Mouse (Mus musculus) left cerebral cortex, postnatal 4 days (tissue): ENCODE results near the gene Eva1c. TPM values are rescaled to one million over a fixed set of nuclear protein-coding genes. Genes with fewer than 3 reads are reported as not detected.
A peak's percentile ranks its signal among the peaks of the same experiment; 100 is the strongest.

Source experiments
- DNase-seq: peaks from one replicate; pipeline ENCODE4 v3.0.0-alpha.2; 2022
- intact Hi-C: fragments of 180-260 bp; cut with DNase I; formaldehyde crosslinking; loops from one replicate; pipeline ENCODE4 v1.15.1; 2025
- total RNA-seq, 2 experiments: library from RNA; stranded (reverse); gene quantifications; 2 replicates each; pipeline ENCODE4 v1.2.3; 2021

Eva1c gene
- total RNA-seq: 1 to 10 TPM in 1 of 2 experiments, under 1 TPM in 1; 0.96 to 1.4 TPM

DNA sequence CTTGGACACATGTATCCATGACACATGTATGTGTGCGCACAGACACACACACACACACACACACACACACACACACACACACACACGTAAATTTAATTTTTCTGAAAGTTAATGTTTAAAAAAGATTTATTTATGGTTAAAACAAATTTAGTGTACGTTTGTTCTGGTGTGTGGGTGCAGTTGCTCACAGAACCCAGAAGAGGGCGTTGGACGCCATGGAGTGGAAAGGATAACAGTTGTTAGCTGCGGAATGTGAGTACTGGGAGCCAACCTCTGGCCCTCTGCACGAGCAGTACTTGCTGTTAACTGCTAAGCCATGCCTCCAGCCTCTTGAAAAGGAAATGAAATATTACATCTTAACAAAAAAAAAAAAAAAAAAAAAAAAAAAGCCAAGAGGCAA is at the start of gene Eva1c:
Gene Eva1c (plus strand): TSS at position 263 of the 400 bp plus-strand sequence.
- intact Hi-C loops: no loop called here
- no peak for DNase-seq

DNA sequence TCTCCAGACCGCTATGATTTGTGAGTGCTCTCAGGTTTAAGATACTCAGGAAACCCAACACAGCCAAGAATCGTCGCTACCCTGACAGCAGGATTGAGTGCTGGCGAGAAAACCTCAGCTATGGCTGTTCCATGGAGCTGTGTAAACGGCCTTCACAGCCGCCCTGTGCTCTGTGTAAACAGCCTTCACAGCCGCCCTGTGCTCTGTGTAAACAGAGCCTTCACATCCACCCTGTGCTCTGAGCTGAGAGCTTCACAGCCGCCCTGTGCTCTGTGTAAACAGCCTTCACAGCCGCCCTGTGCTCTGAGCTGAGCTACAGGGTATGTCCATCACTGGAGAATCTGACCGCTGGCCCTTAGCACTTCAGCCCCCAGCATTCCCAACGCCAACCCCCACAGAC is 46.7 kb upstream of the Eva1c start:
- no peak for DNase-seq
- intact Hi-C loops: no loop called here

DNA sequence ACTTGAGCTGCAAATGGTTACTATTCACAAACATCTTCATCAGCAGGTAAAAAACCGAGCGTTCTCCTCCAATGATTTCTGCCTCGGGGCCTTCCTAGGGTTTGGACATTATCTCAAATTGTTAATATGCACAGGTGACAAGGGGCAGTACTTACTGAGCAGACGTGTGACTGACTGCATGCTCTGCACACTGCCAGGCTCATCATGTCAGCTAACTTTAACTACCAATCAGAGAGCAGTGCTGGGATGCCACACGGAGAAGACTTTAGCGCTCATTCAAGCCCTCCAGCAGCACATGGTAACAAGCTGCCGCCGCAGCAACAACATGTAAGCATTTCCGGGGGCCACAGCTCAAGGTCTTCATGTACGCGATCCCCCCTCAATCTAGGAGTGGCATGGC is 43.2 kb upstream of the Eva1c start:
- intact Hi-C loops: no loop called here
- DNase-seq: no peak

DNA sequence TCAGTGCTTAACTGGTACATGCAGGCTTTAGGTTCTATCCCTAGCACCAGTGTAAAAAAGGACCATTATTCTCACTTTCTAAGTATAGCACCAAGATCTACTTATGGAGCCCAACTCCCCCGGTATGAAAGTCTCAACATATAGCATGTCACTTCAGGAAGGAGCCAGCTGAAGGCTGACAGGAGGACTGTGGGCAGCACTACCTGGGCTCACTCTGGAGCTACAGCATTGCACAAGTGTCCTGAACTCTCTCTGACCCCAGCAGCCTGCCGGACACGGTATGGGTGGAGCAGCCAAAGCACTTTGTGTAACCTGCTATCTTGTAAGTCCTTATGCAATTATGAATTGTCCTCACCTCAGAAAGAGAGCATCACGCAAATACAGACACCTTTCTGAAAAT is 41.3 kb upstream of the Eva1c start:
- no peak for DNase-seq
- intact Hi-C loops: no loop called here

DNA sequence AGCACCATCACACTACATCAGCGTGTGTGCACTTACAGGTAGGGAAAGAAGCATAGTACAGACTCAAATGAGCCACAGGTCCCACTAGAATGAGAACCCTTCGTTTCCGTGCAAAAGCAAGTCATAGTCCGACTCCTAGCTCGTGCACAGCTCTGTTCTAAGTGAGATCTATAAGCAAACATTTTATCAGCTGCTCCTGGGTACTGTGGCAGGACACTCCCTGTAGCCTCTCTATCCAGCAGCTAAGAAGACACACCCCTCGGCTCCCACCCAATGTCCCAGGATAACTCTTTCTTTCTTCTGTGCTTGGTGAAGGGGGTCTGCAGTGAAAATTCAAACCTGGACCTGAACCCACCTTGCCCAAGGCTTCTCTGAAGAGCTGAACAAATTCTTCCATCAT is 37.9 kb upstream of the Eva1c start:
- DNase-seq: no peak
- intact Hi-C loops: no loop called here

DNA sequence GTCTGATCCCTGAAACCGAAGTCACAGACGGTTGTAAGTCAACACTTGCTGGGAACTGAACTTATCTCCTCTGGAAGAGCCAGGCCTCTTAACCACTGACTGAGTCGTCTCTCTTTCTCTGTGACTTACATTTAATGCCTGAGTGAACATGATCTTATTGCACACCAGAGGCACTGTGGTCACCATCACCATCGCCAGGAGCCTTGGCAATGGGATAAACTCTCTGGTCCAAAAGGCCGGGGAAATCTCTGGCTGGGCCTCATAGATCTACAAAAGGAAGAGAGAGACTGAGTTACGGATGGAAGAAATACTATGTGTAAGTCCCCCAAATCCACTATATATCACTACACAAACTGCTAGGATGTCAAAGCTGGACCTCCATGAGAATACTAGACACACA is 35.6 kb upstream of the Eva1c start:
- intact Hi-C loops: loop anchor here (5.0 kb wide), 1 partner anchor 236 kb away; no protein-coding TSS in a partner anchor
- no peak for DNase-seq

DNA sequence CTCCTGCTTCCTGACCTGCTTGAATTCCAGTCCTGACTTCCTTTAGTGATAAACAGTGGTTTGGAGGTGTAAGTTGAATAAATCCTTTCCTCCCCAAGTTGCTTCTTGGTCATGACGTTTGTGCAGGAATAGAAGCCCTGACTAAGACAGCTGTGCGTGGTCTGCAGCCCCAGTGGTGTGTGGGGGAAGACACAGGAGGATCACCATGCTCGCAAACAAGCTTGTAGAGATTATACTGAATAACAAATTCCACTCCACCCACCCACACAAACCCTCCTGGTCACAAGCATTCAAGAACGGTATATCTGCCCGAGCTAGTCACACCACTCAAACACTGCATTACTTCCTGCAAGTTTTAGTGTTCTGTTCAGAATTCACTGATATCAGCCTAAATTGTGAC is 34.5 kb upstream of the Eva1c start:
- intact Hi-C loops: loop anchor here (5.0 kb wide), 1 partner anchor 235 kb away; no protein-coding TSS in a partner anchor
- DNase-seq: no peak

DNA sequence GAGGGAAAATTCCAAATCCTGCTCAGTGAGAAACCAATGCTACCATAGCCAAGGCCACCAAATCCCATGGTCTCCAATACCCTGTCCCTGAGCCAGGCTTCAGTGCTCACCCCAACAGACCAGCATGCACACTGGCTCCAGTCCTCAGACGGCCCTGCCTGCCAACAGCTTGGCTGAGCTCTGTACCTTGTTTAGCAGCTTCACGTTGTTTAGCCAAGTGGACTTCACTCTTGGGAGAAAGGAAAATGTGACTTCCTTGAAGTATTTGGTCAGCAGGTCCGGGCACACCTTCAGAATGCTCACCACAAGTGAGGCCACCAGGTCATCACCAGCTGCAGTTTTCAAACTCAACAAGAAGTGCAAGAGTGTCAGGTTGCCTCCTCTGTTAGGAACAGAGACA is 34.0 kb upstream of the Eva1c start:
- intact Hi-C loops: loop anchor here (5.0 kb wide), 1 partner anchor 235 kb away; no protein-coding TSS in a partner anchor
- DNase-seq: peak; percentile 47

DNA sequence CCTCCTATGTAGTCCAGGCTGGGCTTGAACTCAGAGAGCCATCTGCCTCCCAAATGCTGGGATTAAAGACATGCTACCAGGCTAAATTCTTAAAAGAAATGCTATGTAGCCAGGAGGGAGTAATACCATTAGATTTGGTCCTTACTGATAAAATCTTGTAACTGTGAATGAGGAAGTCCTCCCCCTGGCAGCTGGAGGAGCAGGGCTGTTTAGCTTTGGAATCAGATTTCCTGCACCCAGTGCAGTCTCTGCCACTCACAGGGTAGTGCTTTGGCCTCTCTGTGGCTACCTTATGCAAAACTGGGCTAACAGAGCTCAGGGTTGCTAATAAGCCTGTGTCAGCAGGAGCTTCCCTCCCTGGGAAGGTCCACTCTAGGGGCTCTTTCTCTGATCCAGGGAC is 31.8 kb upstream of the Eva1c start:
- no peak for DNase-seq

DNA sequence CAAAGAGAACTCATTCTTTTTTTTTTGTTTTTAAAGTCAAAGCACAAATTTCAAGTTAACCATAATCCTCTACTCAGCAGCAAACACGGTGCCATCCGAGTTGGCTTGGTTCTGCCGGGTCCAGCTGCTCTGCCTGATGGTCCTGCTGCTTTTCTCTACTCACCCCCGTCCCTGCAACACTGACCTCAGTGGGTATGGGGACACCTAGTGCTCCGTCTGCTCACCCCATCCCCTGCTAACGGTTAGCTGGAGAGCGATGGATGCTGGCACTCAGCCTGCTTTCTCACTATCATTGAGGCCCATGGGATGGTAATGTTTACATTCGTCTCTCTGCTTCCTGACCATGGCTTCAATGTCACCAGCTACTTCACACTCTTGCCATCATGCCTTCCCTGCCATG is 28.1 kb upstream of the Eva1c start:
- intact Hi-C loops: loop anchor here (5.0 kb wide), 1 partner anchor 134 kb away; no protein-coding TSS in a partner anchor
- DNase-seq: peak; percentile 31

More for the DNA sequence above, 31.8 kb upstream of the Eva1c start:
- intact Hi-C loops: loop anchor here (5.0 kb wide), 2 partner anchors 138 to 233 kb away; no protein-coding TSS in a partner anchor

DNA sequence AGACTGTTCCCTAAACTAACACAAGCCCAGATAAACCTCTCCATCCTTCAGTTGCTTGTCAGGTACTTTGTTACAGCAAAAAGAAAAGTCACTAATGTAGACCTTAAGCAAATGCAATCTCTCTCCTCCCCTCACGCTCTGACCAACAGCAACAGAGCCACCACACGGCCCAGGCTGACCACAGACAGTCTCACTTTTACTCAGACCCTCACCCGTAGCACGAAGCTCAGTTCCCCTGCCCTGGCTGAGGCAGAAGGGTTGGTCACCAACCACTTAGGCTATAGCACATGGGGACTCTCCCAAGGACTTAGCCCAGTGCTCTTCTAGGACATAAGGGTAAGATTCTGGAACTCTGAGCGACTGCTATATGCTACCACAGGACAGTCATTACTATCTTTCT is 27.7 kb upstream of the Eva1c start:
- intact Hi-C loops: loop anchor here (5.0 kb wide), 1 partner anchor 133 kb away; no protein-coding TSS in a partner anchor
- DNase-seq: no peak

DNA sequence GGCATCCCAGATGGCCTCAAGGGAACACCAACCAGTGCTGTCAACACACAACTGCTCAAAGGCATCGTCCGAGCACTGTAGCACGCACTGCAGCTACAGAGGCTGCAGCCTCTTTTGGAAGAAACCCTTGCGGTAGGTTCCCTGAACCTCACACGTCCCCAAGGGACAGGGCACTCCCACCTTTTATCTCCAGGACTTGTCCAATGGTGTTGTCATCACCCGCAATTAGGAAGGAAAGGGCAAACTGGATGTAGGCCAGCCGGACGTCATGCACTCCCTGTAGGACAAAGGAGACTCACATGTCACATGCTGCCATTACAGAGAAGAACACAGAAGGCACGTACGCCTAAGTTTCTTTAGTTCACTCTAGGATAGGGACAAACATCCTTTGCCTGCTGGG is 26.7 kb upstream of the Eva1c start:
- intact Hi-C loops: loop anchor here (5.0 kb wide), 1 partner anchor 132 kb away; no protein-coding TSS in a partner anchor
- no peak for DNase-seq

DNA sequence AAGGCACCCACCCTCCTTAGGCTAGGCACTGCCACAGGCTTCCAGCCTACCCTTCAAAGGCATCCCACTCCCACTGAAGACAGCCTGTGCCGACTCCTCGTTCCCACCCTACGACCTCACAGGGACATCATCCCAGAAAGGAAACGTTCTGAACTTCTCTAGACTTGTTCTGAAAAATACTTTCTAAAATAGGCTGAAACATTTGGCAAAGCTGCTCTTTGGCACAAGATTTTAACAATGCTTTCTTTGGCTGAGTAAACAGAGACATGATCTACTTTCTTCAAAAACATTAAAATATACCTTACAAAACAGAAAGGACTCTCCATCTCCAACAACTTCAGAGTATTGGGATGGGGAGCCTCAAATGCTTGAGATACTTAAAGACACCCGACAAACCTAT is 25.3 kb upstream of the Eva1c start:
- DNase-seq: no peak
- intact Hi-C loops: no loop called here

DNA sequence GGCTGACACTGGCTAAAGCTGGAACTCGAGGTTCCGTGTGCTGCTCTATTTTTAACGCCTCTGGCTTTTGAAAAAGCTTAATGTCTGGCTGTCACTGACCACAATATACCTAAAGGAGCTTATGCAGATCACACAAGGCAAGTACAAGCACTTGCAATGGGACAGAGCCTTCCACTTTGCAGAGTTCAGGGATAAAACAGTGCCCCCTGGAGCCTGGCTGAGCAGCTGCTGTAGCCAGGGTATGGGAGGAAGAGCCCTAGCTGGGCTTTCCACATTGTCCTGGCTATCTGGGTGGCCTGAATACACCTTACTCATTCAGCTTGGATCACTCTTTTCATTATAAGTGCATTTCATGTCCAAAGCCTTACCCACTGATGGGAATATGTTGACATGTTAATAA is 24.6 kb upstream of the Eva1c start:
- intact Hi-C loops: no loop called here
- no peak for DNase-seq

DNA sequence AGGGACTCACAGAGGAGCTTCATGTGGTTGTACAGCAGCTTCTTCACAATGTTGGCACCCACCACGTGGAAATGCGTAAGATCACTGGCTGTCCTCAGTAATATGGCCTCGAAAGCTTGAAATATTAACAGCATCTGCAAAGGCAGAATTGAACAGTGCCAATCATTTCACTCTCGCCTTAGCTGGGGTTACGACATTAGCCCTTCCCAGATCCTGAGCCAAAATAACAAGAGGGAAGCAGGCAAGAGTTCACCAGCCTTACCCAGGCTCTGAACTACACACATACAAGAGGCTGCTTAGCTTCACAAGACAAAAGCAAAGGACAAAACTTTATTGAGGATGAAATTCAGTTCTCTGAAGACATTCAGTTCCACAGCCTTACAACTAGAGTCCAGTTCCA is 22.1 kb upstream of the Eva1c start:
- intact Hi-C loops: no loop called here
- no peak for DNase-seq

DNA sequence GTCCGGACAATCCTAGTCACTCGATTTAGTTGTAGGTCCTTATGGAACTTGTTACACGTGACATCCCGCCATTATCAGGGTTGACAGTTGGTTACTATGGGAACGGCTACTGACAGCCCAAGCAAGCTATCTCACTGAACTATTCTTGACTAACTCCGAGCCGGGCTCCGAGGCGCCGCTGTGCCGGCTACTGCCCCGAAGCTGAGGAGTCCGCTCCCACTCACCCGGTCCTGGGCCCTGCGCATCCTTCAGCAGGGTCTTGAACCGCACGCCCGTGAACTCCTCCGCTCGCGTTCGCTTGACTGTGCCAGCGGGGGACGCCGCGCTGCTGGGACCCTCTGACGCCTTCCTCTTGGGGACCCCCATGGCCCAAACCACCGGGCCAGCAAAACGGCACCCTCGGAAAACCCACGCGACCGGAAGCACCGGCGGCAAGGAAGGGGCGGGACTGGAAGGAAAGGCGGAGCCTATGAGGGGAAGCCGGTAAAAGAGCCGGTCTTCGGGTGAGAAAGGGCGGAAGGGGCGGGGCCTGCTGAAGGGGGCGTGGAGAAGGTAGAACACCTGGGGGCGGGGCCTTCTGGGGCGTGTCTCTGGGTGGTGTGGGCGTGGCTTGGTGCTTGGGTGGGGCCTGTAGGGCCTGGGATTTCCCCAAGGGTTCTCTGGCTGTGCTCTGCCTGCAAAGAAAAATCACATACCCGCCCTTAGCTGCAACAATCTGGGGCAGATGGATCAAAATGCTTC is 16.4 kb upstream of the Eva1c start, which contains the start of gene Urb1:
Gene Urb1 (minus strand): TSS at position 439 of the 741 bp plus-strand sequence.
- intact Hi-C loops: no loop called here
- peak; percentile 99 for DNase-seq

DNA sequence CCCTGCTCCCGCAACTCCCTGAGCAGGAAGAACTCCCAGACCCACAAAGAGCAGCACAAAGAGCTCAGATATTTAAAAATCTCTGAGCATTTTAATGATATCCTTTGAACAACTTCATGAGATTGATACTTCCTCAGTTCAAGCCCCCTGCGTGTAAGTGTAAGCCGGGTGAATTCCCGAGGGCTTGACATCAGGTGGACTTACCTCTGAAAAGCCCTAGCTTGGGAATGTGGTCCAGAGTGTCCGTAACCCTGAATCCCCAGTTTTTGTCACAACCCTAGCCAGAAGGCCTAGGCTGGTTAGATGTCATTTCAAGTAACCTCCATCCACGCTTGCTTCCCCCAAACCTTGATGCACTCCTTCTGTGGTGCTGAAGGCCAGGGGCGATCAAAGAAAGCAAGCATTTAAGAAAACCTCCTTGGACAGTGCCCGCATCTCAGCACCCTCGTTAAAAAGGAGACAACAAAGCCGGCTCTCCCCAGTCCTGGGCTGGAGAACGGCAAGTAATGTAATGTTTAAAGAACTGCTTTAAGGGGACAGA is 15.7 kb upstream of the Eva1c start:
- intact Hi-C loops: no loop called here

DNA sequence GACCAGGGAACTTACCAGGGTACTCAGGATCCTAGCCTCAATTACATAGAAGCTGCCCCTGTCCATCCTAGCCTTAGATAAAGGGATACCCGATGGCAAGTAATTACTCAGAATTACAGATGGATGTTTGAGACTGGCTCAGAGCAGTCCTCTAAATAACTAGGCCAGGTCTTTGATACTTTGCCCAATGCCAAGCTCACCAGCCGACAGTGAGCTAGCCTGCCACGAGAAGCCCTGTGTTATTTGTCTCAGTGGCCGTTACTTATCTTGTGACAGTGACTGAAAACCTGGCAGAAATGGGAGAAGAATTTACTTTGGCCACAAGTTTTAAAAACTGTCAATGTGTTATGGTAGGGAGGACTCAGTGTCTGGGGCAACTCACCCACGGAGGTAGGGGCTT is 14.4 kb upstream of the Eva1c start:
- intact Hi-C loops: no loop called here
- no peak for DNase-seq

More for the DNA sequence above, 15.7 kb upstream of the Eva1c start:
- DNase-seq: no peak

DNA sequence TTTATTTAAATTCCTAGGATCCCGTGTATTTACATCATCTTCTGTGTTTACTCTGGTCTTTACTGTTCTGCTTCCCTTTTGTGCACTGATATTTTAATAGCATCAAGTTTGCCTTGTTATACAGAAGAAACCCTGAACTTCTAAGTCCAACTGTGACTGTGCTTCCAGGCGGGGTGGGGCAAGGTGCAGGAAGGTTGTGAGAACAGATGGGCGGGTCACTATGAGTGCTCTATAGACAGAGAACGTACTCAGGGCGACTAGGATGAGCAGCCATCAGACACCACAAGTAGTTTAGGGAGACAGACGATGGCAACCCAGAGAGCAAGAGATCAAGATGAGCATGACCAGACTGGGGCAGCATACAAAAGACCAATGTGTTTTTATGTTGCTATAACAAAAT is 6.2 kb upstream of the Eva1c start:
- intact Hi-C loops: no loop called here
- DNase-seq: no peak

DNA sequence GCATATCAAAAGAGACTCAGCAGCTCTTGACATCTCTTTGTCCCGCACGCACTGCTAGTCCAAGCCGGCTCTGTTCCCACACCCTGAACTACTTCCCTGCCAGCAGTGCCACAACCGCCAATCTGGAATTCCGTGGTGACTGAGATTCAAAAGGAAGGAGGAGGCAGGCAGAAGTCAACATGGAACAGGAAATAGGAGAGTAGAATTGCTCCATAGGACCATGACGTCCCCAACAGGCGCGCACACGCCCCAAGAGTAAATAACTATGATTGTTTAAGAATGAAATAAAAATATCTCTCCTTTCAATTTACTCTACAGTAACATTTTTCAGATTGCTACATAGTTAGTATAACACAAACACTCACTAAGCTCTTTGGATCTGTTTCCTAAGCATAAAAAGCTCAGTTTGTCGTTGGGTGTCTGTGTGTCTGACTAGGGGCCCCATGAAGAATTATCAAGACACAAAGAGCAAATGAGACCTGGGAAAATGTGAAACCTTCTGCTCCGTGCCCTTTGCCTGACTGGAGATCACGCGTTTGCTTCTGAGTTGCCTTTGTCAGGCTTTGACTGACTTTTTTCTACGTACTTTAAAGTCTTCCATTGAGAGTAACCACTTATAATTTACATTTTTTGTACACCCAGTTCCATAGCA is 5.3 kb upstream of the Eva1c start:
- intact Hi-C loops: no loop called here
- no peak for DNase-seq

DNA sequence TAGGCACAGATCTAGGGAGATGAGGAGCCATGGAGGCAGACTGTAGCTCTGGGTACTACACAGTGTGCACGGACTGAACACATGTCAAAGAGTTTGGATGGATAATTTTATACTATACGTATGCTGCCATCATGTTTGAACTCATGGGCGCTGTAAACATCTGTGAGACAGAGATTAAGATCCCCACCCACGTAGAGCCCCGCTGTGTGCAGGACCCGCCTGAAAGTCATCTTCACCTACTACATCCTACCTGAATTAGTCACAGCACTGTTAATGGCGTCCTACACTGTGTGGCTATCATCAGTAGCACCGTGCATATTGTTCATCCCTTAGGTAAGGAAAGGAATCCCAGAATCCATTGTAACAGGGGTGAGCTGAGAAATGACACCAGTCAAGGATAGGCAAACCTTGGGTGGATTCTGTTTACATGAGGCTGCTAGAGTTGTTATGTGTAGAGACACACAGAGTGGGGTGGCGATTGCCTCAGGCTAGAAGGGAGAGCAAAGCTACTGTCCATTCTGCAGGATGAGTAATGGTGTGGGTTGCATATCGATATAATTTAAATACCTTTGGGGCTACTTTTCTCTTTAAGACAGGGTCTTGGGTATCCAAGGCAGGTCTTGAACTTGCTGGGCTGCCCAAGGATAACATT is 4.1 kb upstream of the Eva1c start:
- no peak for DNase-seq
- intact Hi-C loops: no loop called here
